Mouse (Mus musculus) heart, adult 2 months (tissue): Measurements from ENCODE around the gene Plpp7. TPM values are rescaled to one million over a fixed set of nuclear protein-coding genes. Genes with fewer than 3 reads are reported as not detected.

Experiments
- DNase-seq, 2 experiments: peaks; one replicate each; pipeline ENCODE4 v3.0.0; 2021
- H3K27ac ChIP-seq: fragments of 200-600 bp; 2 replicates; pipeline ENCODE4 v1.8.1; 2022
- H3K27me3 ChIP-seq: fragments of 200-500 bp; 2 replicates; pipeline ENCODE4 v1.6.1; 2012; ENCODE audit warnings: mild to moderate bottlenecking, low read length, inconsistent platforms, mixed read lengths; ENCODE audit not compliant: control insufficient read depth, insufficient read depth
- H3K36me3 ChIP-seq: fragments of 200-500 bp; 2 replicates; pipeline ENCODE4 v1.6.1; 2012; ENCODE audit warnings: low read length, inconsistent platforms; ENCODE audit not compliant: control insufficient read depth, insufficient read depth
- H3K4me1 ChIP-seq: fragments of 200-500 bp; 2 replicates; pipeline ENCODE4 v1.6.1; 2011; ENCODE audit warnings: low read length; ENCODE audit not compliant: control insufficient read depth, insufficient read depth
- H3K4me3 ChIP-seq: fragments of 200-600 bp; 2 replicates; pipeline ENCODE4 v1.8.1; 2022
- H3K79me2 ChIP-seq: fragments of 200-500 bp; replicated peaks from 2 replicates; pipeline ENCODE4 v1.6.1; 2012; ENCODE audit warnings: mild to moderate bottlenecking, inconsistent platforms, low read length, moderate library complexity, mixed read lengths; ENCODE audit not compliant: control insufficient read depth, insufficient read depth
- H3K9ac ChIP-seq: fragments of 200-500 bp; 2 replicates; pipeline ENCODE4 v1.6.1; 2012; ENCODE audit warnings: low read depth, mild to moderate bottlenecking, control low read depth, inconsistent platforms, low read length, mixed read lengths
- CTCF ChIP-seq: fragments of 200-600 bp; IDR thresholded peaks from 2 replicates; pipeline ENCODE4 v1.8.1; 2022; ENCODE audit warnings: antibody characterized with exemption, mild to moderate bottlenecking, moderate library complexity
- EP300 ChIP-seq: fragments of 200-500 bp; IDR thresholded peaks from 2 replicates; pipeline ENCODE4 v1.6.1; 2011; ENCODE audit warnings: low read depth, low read length, control low read depth; ENCODE audit not compliant: insufficient read depth
- POLR2A ChIP-seq: fragments of 200-500 bp; IDR thresholded peaks from 2 replicates; pipeline ENCODE4 v1.6.1; 2011; ENCODE audit warnings: mild to moderate bottlenecking, low read depth, low read length, control low read depth; ENCODE audit not compliant: insufficient read depth
- WGBS: fragments of 180-500 bp; shearing (Covaris S2); methylation state at CpG from one replicate; pipeline ENCODE4 v1.1.7; 2018; 5-methylcytosine and 5-hydroxymethylcytosine counted together
- intact Hi-C: fragments of 180-260 bp; cut with DNase I; formaldehyde crosslinking; loops from one replicate; pipeline ENCODE4 v1.15.1; 2025
- polyA plus RNA-seq: library from polyadenylated mRNA; depleted of rRNA; stranded (reverse); fragments of >200 nt; gene quantifications from 2 replicates; pipeline ENCODE4 v1.2.3, GENCODE M21; 2012
- total RNA-seq, 2 experiments: library from RNA; stranded (reverse); gene quantifications; 2 replicates each; pipeline ENCODE4 v1.2.3; 2021

The Plpp7 gene
- total and polyA plus RNA-seq, 3 experiments, result 33.6 to 56.3 (median 33.8) TPM

DNA sequence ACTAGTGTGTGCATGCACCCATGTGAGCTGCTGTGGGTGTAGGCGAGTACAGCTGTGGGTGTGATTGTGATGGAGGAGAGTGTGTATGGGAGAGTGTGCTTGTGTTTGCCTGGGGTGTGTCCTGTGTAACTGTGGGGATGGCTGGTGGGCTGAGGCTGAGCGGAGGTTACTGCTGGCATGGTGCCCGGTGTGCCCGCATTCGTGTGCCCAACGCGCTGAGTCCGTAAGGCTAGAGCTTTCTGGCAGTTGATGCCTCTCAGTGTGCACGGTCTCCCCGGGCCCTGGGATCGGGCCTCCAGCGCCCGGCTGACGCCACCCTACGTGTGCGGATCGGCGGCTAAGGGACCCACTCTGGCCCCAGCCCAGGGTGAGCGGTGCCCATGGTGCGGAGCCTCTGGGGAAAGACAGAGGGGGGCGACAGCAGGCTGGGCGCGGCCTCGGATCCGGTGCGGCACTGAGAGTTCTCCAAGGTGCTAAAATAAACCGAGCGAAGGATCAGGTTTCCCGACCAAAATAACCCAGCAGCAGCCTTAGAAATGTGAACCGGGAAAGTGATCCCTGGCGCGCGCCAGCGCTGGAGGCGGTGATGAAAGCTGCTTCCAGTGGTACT lies 6.9 kb upstream of the Plpp7 start:
- peak overlapping the region; percentile 75 for H3K27ac ChIP-seq
- H3K27me3 ChIP-seq, result no peaks in the 10 kb centered on the region
- H3K36me3 ChIP-seq, result no peaks in the 10 kb centered on the region
- 7% methylated on average over 35 of the region's 35 CpGs for WGBS
- peak; percentile 12; the same call in 1 of the 2 replicates for TF ChIP-seq POLR2A
- TF ChIP-seq EP300, result no peak
- peak; percentile 8; the same call in 1 of the 2 replicates for TF ChIP-seq CTCF
- peaks cover 2% of the 10 kb centered on the region; the same call in 1 of the 2 replicates for H3K4me1 ChIP-seq
- peak overlapping the region; percentile 41 for H3K9ac ChIP-seq
- H3K79me2 ChIP-seq, result no peaks in the 10 kb centered on the region
- DNase-seq, result peak; percentile 58 to 73
- peak overlapping the region; percentile 36 for H3K4me3 ChIP-seq
- intact Hi-C loops, result no loop called here

DNA sequence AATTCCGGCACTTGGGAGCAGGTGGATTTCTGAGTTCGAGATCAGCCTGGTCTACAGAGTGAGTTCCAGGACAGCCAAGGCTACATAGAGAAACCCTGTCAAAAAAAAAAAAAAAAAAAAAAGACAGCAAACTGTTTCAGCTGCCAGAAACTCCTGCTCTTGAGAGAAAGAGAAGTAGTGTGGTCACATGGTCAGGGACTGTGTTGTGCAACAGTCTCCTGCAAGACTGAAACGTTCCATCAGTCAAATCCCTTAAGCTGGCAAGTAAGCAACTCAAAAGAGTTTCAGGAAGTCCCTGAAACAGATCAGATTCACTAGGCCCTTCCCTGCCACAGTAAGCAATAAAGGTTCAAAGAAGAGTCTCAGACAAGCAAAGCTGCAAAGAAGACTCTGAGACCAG lies 5.7 kb upstream of the Plpp7 start:
- intact Hi-C loops, result no loop called here
- Histone ChIP-seq H3K27ac (peak overlapping the region; percentile 75), H3K27me3 (no peaks in the 10 kb centered on the region), H3K36me3 (no peaks in the 10 kb centered on the region), H3K4me1 (peaks cover 2% of the 10 kb centered on the region; the same call in 1 of the 2 replicates), H3K9ac (no peak overlapping the region), H3K4me3 (no peak overlapping the region), H3K79me2 (no peaks in the 10 kb centered on the region)
- TF ChIP-seq EP300, result no peak
- no peak for TF ChIP-seq CTCF
- no peak for TF ChIP-seq POLR2A
- 59% methylated on average over 3 of the region's 3 CpGs for WGBS
- DNase-seq, result peak in 1 of 2 experiments; percentile 36

DNA sequence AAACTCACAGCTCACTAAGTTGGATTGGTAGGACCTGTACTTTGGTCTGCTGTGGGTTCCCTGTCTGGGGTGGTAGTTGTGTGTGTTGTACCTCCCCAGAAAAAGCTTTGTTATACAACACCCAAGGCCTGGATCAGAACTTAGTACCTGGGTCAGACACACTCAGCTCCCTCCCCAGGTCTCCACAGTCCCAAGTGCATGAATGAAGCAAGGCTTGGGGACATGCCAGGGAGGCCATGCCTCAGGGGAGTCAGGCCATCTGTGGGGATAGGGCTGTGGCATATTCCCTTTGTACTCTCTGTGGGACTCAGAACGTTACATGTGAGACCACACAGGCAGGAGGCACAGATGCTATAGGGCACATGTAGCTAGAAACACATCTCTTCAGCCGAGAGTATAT lies 5.2 kb upstream of the Plpp7 start:
- no peak for TF ChIP-seq EP300
- TF ChIP-seq CTCF, result no peak
- TF ChIP-seq POLR2A, result no peak
- WGBS, result 89% methylated on average over 2 of the region's 2 CpGs
- no peaks in the 10 kb centered on the region for H3K36me3 ChIP-seq
- no peak for DNase-seq
- H3K4me1 ChIP-seq, result peaks cover 3% of the 10 kb centered on the region
- no peaks in the 10 kb centered on the region for H3K79me2 ChIP-seq
- no peak overlapping the region; the same call in 1 of the 2 replicates for H3K27ac ChIP-seq
- no peak overlapping the region for H3K4me3 ChIP-seq
- H3K27me3 ChIP-seq, result no peaks in the 10 kb centered on the region
- intact Hi-C loops, result no loop called here
- no peak overlapping the region for H3K9ac ChIP-seq

DNA sequence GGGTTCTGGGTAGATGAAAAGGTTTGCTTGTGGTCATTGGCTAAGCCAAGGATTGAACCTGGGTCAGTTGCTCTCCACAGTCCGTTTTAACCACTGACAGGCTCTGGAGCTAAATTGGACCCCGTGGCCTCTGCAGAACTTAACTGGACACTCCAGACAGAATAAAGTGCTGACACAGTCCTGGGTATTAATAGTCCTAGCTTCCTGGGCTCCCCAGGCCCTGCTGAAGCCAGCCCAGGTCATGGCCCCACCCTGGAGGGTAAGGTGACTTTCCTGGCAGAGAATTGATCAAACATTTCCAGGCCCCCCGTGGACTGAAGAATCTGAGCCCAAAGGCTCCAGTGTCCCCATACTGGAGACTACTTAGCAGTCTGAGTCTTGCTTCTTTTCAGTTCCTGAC lies 3.4 kb upstream of the Plpp7 start:
- Histone ChIP-seq H3K27ac (peak overlapping the region; percentile 39), H3K79me2 (no peaks in the 10 kb centered on the region), H3K4me1 (peaks cover 6% of the 10 kb centered on the region), H3K4me3 (no peak overlapping the region), H3K9ac (no peak overlapping the region), H3K27me3 (no peaks in the 10 kb centered on the region), H3K36me3 (no peaks in the 10 kb centered on the region; the same call in 1 of the 2 replicates)
- intact Hi-C loops, result no loop called here
- WGBS, result 45% methylated on average over 3 of the region's 3 CpGs
- TF ChIP-seq POLR2A (no peak), EP300 (no peak), CTCF (no peak)
- no peak for DNase-seq

DNA sequence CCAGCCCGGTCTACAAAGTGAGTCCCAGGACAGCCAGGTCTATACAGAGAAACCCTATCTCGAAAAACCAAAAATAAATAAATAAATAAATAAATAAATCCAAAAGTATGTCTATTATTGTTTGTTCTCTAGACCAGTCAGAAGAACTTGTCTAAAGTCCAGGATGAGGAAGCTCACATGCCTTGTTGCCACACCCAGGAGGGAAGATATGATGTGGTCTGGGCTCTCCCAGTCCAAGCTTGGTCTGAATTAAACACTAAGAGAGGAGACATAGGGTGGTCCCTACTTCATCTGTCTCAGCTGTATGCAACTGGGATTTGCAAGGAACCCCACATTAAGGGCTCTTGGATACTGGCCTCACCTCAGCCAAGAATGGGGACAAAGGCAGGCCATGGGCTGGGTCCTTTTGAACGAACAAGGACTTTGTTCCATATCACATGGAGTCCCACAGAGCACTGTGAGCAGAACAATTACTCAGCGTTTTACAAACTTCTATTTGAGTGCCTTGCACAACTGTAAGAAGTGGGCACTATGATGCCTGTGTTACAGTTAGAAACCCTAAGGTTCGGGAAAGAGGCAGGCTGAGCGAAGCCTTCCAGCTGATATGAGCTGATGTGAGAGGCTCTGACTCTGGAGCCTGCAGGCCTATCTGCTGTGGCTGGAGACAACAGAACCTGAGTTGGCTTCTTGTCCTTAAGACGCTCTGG lies 1.2 kb upstream of the Plpp7 start:
- intact Hi-C loops, result no loop called here
- Histone ChIP-seq H3K4me3 (no peak overlapping the region), H3K79me2 (no peaks in the 10 kb centered on the region), H3K9ac (no peak overlapping the region), H3K36me3 (no peaks in the 10 kb centered on the region; the same call in 1 of the 2 replicates), H3K4me1 (peaks cover 4% of the 10 kb centered on the region), H3K27me3 (no peaks in the 10 kb centered on the region), H3K27ac (no peak overlapping the region)
- DNase-seq, result no peak
- WGBS, result 85% methylated on average over 7 of the region's 7 CpGs
- TF ChIP-seq CTCF (no peak), POLR2A (no peak)

DNA sequence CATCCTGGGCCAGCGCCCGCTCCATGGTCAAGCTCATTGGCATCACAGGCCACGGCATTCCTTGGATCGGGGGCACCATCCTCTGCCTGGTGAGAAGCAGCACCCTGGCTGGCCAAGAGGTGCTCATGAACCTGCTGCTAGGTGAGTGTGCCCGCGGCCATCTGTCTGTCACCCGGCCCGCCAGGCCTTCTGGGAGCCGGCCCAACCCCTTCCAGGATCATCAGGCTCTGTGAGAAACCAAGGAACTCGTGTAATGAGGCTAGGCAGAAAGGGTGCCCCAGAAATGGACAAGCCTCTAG lies 743 bp downstream of the Plpp7 start:
- Histone ChIP-seq H3K9ac (peak overlapping the region; percentile 68), H3K27me3 (no peaks in the 10 kb centered on the region), H3K4me1 (peaks cover 4% of the 10 kb centered on the region), H3K4me3 (peak overlapping the region; percentile 63), H3K79me2 (no peaks in the 10 kb centered on the region), H3K36me3 (no peaks in the 10 kb centered on the region; the same call in 1 of the 2 replicates), H3K27ac (peak overlapping the region; percentile 81)
- intact Hi-C loops, result no loop called here
- TF ChIP-seq EP300 (no peak), CTCF (no peak), POLR2A (no peak)
- DNase-seq, result peak in 1 of 2 experiments; percentile 44
- 58% methylated on average over 10 of the region's 10 CpGs for WGBS
